Mouse (Mus musculus): Measurements from ENCODE around the gene Acox2.
A peak's percentile ranks its signal among the peaks of the same experiment; 100 is the strongest.

Gene Acox2

GRCm38 (mm10) chr14:8249206-8249605 lies 9.9 kb downstream of the Acox2 start:
- DNase-seq (ENCODE audit: low spot score): no peak

GRCm38 (mm10) chr14:8246878-8247277 lies 12.3 kb downstream of the Acox2 start:
- DNase-seq (ENCODE audit: low spot score): no peak

- no peak for DNase-seq (ENCODE audit: low spot score)
Measured at GRCm38 (mm10) chr14:8244211-8244611, 14.9 kb downstream of the Acox2 start.

GRCm38 (mm10) chr14:8243136-8243888 lies 15.8 kb downstream of the Acox2 start:
- no peak for DNase-seq (ENCODE audit: low spot score)

- peak; percentile 71 for DNase-seq (ENCODE audit: low spot score)
Measured at GRCm38 (mm10) chr14:8242388-8242920, 16.7 kb downstream of the Acox2 start.

GRCm38 (mm10) chr14:8241816-8242215 lies 17.3 kb downstream of the Acox2 start:
- DNase-seq (ENCODE audit: low spot score): no peak

- DNase-seq (ENCODE audit: low spot score): no peak
Measured at GRCm38 (mm10) chr14:8233252-8233651, 25.9 kb downstream of the Acox2 start.

DNA sequence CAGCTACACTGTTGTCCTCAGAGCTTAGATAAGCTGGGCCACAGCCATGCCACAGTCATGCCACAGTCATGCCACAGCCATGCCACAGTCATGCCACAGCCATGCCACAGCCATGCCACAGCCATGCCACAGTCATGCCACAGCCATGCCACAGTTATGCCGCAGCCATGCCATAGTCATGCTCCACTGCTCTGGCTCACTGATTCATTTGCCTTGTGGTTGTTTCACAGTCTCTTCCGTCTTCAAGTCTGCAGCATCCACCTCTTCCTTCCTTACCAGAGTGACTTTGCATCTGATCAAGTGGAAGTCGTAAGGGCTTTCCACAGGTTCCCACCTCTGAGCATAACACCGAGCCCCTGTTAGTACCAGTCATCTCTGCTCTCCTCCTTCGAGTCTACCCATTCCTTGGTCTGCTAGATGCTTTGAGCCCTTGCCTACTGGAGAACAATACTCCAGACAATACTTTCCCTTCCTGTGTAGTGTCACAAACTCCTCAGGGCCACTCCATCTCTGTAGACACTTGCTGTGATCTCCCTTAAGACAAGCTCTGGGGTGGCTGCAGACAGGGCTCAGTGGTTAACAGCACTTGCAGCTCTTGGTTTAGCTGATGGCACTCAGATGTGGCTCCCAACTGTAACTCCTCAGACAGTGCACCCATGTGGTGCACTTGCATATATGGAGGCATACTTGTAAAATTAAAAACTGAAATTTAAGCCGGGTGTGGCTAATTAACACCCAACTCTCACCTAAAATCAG lies 26.8 kb downstream of the Acox2 start:
- DNase-seq (ENCODE audit: low spot score): no peak

DNA sequence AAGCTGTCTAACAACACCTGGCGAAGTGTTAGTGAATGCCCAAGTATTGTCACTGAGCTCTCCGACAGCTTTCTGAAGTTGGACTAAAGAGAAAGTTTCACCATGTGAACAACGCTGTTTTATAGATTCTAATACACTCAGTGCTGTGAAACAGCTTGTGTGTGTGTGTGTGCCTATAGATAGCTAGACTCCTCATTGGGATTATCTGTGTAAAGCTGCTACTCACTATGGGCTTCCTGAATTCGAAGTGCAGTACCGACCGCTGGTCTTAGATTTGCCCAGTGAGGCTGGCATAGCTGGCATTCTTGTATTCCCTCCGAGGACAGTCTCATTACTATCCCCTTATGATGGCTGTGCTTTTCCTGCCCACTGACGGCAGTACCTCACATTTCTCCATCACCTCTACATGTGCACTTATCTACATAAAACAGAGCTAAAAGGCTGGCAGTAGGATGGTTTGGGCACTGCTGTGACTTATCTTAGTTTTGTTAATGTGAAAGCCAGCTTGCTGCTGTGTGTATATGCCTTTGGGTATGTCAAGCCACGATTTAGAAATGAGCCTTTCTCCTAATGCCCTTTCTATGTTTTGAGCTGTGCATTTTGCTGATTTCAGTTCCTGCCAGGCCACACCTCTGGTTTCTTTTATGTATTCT lies 29.7 kb downstream of the Acox2 start:
- DNase-seq (ENCODE audit: low spot score): no peak

- DNase-seq (ENCODE audit: low spot score): no peak
Measured at GRCm38 (mm10) chr14:8224805-8225204, 34.3 kb downstream of the Acox2 start.

- no peak for DNase-seq (ENCODE audit: low spot score)
Measured at GRCm38 (mm10) chr14:8223506-8224293, 35.5 kb downstream of the Acox2 start.

GRCm38 (mm10) chr14:8222561-8222960 lies 36.6 kb downstream of the Acox2 start:
- no peak for DNase-seq (ENCODE audit: low spot score)

DNA sequence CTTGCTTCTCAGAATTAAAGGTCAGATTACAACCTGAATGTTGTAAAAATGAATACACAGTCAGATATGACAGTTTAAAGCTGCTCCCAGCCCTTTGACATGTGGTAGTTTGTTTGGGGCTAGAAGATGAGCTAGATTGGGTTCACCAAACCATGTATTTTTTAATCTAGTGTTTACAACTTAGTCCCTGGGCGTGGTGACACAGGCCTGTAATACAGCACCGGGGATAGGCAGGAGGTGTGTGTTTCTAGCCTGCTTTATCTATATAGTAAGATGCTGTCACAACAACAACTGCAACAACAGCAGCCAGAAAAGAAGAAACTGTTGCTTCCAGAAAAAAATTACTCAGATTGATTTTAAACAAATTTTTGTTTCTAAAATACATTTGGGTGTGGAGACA lies 38.2 kb downstream of the Acox2 start:
- DNase-seq (ENCODE audit: low spot score): no peak

DNA sequence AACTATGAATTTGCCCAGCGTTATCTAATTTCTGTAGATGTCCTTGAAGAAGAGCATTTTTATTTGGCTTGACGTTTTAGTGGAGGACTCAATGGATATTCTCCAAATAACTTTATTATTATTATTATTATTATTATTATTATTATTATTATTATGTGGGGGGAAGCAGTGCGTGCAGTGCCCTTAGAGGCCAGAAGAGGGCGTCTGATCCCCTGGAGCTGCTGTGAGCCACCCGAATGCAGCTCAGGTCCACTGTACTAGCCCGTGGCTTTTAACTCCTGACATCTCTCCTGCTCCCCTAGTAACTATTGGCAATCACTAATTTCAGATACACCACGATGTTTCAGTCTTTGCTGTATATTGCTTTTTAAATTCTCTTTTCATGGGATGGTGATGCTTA lies 38.8 kb downstream of the Acox2 start:
- DNase-seq (ENCODE audit: low spot score): no peak

GRCm38 (mm10) chr14:8219876-8220275 lies 39.3 kb downstream of the Acox2 start:
- no peak for DNase-seq (ENCODE audit: low spot score)

- DNase-seq (ENCODE audit: low spot score): peak; percentile 71
Measured at GRCm38 (mm10) chr14:8218730-8219380, 40.3 kb downstream of the Acox2 start.

DNA sequence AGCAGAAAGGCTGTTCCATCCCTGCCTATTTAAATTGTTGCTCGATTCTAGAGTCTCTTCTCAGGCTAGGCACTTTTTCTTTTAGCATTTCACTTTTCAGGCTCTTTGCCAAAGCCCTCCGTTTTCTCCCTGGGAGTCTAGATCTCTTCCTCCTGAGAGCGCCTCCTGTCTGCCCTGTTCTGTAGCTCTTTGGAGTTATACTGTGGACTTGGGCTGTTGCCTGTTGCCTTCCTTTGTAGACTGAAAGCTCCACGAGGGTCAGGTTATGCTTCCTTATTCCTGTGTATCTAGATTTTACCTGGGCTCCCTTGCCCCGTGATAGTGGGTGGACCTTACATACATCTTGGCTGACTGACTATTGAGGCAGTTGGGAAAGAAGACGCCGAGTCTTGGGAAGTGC lies 40.9 kb downstream of the Acox2 start:
- no peak for DNase-seq (ENCODE audit: low spot score)

DNA sequence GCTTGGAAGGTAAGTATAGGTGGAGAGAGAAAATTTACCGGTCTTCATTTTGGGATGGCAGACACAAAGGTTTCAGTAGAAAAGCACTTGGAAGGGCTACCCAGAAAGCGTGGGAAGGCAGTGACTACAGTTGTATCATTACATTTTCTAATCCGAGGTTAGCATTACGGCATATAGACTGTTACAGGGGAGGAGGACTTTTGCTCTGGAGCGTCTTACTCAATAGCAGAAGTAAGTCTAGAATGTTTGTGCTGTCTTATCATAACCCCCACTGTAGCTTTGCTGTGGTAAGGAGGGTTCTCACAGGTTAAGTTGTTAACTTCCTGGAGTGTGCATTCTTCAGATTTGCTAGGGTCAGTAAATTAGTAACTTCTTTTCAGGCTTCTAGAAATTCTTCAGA lies 43.1 kb downstream of the Acox2 start:
- DNase-seq (ENCODE audit: low spot score): no peak

DNA sequence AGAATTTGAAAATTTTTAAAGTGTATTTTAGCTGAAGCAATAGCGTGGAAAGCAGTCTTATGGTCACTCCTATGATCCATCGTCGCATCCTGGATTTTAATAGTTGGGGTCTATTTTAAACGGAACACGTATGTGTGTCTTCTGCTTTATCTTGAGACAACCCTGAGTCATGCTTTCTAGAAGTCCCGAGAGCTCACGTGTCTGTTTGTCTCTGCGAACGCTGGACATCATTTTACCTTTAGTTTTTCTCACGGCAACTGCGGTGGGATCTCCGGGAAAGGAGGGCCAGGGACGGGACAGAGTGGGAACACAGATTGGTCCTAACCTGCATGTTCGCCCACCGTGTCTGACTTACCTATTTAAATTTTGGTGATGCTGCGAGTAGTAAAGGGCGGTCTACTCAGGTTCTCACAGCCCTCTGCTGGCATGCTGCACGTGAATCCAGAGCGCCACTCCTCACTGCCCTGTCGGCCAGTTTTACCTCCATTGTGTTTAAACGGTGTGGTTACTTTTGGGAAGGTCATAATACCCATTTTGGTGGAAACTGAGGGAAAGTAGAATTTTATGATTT lies 43.9 kb downstream of the Acox2 start:
- peak; percentile 44 for DNase-seq (ENCODE audit: low spot score)

DNA sequence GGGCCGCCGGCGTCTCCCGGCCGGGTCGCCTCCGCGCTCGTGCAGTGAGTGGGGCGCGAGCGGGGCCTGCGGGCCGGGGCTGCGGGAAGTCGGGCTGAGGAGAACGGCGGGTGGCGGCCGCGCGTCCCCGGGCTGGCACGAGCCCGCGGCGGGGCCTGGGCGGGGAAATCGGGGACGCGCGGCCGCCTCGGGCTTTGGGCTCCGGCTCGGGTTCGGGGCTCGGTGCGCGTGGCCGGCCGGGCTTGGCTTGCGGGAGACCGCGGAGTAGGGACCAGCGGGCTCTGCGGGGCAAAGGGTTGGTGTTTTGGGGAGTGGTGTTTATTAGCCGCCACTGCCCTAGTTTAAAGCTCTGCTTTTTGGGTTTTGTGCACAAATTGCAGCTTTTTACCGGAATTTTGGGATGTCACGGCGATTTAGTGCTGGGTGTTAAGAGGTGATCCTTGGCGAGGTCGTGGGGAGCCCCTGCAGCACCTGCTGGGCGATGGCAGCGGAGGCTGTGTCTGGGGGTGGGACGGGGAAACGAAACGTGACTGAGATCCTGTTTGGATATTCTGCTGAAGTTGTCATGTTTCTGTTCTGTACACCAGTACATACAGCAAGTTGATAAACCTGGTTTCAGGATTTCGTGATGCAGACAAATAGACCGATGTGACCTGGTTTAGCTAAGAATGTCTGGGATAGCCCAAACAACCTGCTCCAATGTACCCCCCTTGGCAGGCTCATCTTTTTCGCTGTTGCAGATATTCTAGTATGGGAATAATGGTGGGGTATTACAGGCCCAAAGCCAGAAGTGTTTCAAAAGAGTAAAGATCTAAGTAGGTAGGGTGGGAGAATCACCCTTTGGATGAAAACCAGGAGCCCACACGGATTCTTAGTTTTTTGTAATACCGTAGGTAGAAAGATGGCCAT lies 44.6 kb downstream of the Acox2 start:
- peak; percentile 71 for DNase-seq (ENCODE audit: low spot score)

All from embryo, embryonic 10 days (tissue).